Mouse (Mus musculus) midbrain, embryonic 16.5 days (tissue): ENCODE results near the gene Rccd1. TPM values are rescaled to one million over a fixed set of nuclear protein-coding genes. Genes with fewer than 3 reads are reported as not detected.

Experiments
- ATAC-seq: fragments of 200-750 bp; cut with Nextera tagmentation; 2 replicates; pipeline ENCODE4 v1.8.0; 2017; ENCODE audit warnings: moderate TSS enrichment
- H3K27ac ChIP-seq: fragments of 300-500 bp; sonication (generic); 2 replicates; pipeline ENCODE4 v1.5.1; 2014; ENCODE audit warnings: mild to moderate bottlenecking, low read length, mixed read lengths
- H3K27me3 ChIP-seq: fragments of 300-500 bp; sonication (generic); 2 replicates; pipeline ENCODE4 v1.6.1; 2014; ENCODE audit warnings: low read depth, low read length, mixed read lengths; ENCODE audit not compliant: control insufficient read depth, insufficient read depth
- H3K36me3 ChIP-seq: fragments of 300-500 bp; sonication (generic); 2 replicates; pipeline ENCODE4 v1.6.1; 2014; ENCODE audit warnings: mild to moderate bottlenecking, low read length, moderate library complexity, mixed read lengths; ENCODE audit not compliant: control insufficient read depth, insufficient read depth
- H3K4me1 ChIP-seq: fragments of 300-500 bp; sonication (generic); 2 replicates; pipeline ENCODE4 v1.6.1; 2014; ENCODE audit warnings: mild to moderate bottlenecking, low read length, mixed read lengths; ENCODE audit not compliant: control insufficient read depth, insufficient read depth
- H3K4me2 ChIP-seq: fragments of 300-500 bp; sonication (generic); 2 replicates; pipeline ENCODE4 v1.6.1; 2014; ENCODE audit warnings: mild to moderate bottlenecking, low read length, mixed read lengths
- H3K4me3 ChIP-seq: fragments of 300-500 bp; sonication (generic); 2 replicates; pipeline ENCODE4 v1.5.1; 2014; ENCODE audit warnings: low read depth, mild to moderate bottlenecking, low read length, moderate library complexity, mixed read lengths
- H3K9ac ChIP-seq: fragments of 300-500 bp; sonication (generic); 2 replicates; pipeline ENCODE4 v1.6.1; 2014; ENCODE audit warnings: low read depth, low read length, mixed read lengths
- H3K9me3 ChIP-seq: fragments of 300-500 bp; sonication (generic); replicated peaks from 2 replicates; pipeline ENCODE4 v1.6.1; 2014; ENCODE audit warnings: mild to moderate bottlenecking, low read length, mixed read lengths; ENCODE audit not compliant: control insufficient read depth, poor library complexity, severe bottlenecking
- WGBS: fragments of 180-500 bp; shearing (Covaris S2); extraction: QIAGEN DNeasy Blood & Tissue Kit; methylation state at CpG from one replicate; pipeline ENCODE4 v1.1.7; 2014; 5-methylcytosine and 5-hydroxymethylcytosine counted together
- polyA plus RNA-seq: library from polyadenylated mRNA; unstranded; fragments of >200 nt; fragmentation: Nextera tagmentation; extraction: Ambion mirVana; gene quantifications from 2 replicates; pipeline ENCODE4 v1.2.1, GENCODE M21; 2015

Rccd1 gene
- polyA plus RNA-seq, 1 experiment from 2014 or later = 10.7 TPM

DNA sequence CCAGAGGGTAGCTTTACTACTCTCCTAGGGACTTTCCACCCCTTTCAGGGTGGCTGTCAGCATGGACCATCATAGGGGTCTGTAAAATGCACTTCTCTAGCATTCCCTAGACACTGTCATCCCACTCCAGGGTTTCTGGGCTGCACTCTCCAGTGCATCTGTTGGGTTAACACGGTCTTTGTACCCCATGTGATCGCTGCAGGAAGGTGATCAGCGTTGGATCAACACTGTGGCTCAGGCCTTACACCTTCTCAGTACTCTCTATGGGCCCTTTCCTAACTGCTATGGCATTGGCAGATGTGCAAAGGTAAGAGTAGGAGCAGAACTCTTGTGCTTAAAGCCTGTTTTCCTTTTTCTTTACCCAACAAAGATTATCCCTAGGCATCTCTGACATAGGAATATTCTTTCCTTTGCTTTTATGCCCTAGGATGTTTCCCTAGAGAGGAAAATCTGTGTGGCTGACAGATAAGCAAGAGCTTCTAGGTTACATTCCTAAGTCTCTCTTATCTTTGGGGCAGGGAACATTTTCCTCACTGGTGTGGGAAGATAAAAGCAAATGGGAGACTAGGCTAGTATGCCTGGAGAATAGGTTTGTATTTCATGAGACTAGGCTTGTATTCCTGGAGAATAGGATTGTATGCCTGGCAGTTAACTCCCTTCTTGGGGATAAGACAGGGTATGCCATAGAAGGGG, 40.9 kb downstream of the Rccd1 start:
- no peak overlapping the region for H3K9ac ChIP-seq
- no peaks in the 10 kb centered on the region for H3K27me3 ChIP-seq
- H3K9me3 ChIP-seq = no peaks in the 10 kb centered on the region
- ATAC-seq = no peak
- no peak overlapping the region for H3K4me2 ChIP-seq
- H3K36me3 ChIP-seq = peaks cover 57% of the 10 kb centered on the region
- WGBS = 94% methylated on average over 3 of the region's 3 CpGs
- H3K27ac ChIP-seq = no peak overlapping the region
- no peaks in the 10 kb centered on the region for H3K4me1 ChIP-seq
- H3K4me3 ChIP-seq = no peak overlapping the region

DNA sequence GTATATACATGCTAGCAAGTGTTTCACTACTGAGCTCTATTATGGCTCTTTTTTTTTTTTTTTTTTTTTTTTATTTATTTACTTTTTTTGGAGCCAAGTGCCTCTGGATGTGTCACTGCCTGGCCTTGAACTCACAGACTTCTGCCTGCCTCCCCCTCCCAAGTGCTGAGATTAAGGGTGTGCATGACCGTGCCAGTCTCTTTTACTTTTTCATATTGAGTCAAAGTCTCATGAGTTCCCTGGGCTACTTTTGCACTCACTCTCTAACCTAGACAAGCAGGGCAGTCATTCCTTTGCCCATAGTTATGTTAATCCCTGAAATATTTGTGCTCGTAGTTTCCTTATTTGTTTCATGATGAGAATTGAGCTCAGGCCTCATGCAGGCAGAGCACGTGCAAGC, 42.6 kb downstream of the Rccd1 start:
- ATAC-seq = no peak
- H3K9ac ChIP-seq = no peak overlapping the region
- H3K4me1 ChIP-seq = no peaks in the 10 kb centered on the region
- no peak overlapping the region for H3K4me2 ChIP-seq
- peaks cover 51% of the 10 kb centered on the region for H3K36me3 ChIP-seq
- H3K27me3 ChIP-seq = no peaks in the 10 kb centered on the region
- H3K27ac ChIP-seq = no peak overlapping the region
- WGBS = 79% methylated on average over 3 of the region's 3 CpGs
- H3K9me3 ChIP-seq = no peaks in the 10 kb centered on the region
- no peak overlapping the region for H3K4me3 ChIP-seq

DNA sequence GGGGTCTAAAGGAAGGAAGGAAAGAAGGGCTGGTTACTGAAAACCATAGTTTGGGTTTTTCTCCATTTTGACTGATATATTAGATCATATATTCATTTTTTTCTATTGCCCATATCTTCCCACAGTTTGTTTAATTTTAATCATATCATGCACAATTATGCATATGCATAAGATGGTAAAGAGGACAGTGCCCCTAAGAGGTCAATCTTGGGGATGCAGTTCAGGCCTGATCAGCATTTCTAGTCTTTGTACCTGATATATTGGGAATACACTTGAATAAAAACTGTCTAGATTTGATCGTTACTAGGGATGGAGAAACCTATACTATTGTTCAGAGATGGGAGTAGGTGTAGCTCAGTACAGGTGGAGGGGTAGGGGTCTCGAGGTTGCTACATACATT, 43.3 kb downstream of the Rccd1 start:
- Histone ChIP-seq H3K4me3 (no peak overlapping the region), H3K9me3 (no peaks in the 10 kb centered on the region), H3K9ac (no peak overlapping the region), H3K36me3 (peaks cover 50% of the 10 kb centered on the region), H3K27me3 (no peaks in the 10 kb centered on the region), H3K4me2 (no peak overlapping the region), H3K27ac (no peak overlapping the region), H3K4me1 (no peaks in the 10 kb centered on the region)
- WGBS = 94% methylated on average over 2 of the region's 2 CpGs
- no peak for ATAC-seq

DNA sequence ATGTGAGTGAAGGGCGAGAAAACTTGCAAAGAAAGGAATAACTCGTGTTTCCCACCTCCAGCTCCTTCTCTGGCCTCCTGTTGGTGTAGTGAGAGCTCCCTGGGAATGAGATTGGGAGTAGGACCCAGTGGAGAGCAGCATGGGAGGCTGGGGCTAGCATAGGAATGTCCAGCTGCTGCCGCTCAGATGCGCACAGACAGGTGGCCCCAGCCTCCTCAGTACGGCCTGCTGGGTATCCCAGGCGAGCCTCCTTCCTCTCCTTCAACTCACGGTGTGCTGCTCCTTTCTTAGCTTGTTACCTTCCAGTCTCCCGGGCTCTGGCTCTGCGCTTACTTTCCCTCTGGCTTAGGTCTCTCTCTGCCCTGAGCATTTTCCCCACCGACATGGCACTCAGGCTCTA, 44.2 kb downstream of the Rccd1 start:
- 87% methylated on average over 10 of the region's 10 CpGs for WGBS
- no peak for ATAC-seq
- Histone ChIP-seq H3K9me3 (no peaks in the 10 kb centered on the region), H3K36me3 (peaks cover 48% of the 10 kb centered on the region), H3K4me2 (no peak overlapping the region), H3K4me1 (no peaks in the 10 kb centered on the region), H3K27me3 (no peaks in the 10 kb centered on the region), H3K27ac (no peak overlapping the region), H3K9ac (no peak overlapping the region), H3K4me3 (no peak overlapping the region)

DNA sequence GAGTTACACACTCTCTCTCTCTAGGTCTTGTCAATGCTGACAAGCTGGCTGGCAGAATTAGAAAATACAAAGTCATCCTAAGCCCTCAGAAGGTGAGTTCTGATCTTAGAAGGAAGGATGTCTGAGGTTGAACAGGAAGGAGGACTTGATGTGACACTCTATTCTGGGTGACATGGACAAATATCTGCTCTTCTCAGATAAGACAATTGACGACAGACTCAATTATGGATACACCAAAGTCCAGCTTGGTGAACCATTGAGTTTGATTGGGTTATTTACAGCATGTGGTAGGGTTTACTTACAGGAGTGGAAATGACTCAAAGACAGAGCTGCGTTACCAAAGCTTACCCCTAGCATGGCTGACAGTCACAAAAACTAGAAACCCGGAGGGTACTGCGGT, 47.9 kb downstream of the Rccd1 start:
- 97% methylated on average over 4 of the region's 4 CpGs for WGBS
- H3K4me1 ChIP-seq = peaks cover 2% of the 10 kb centered on the region; the same call in 1 of the 2 replicates
- H3K9me3 ChIP-seq = peaks cover 8% of the 10 kb centered on the region; the same call in 1 of the 2 replicates
- H3K27ac ChIP-seq = no peak overlapping the region
- H3K27me3 ChIP-seq = no peaks in the 10 kb centered on the region
- ATAC-seq = no peak
- H3K9ac ChIP-seq = no peak overlapping the region
- H3K36me3 ChIP-seq = peaks cover 57% of the 10 kb centered on the region
- H3K4me2 ChIP-seq = no peak overlapping the region
- no peak overlapping the region for H3K4me3 ChIP-seq

DNA sequence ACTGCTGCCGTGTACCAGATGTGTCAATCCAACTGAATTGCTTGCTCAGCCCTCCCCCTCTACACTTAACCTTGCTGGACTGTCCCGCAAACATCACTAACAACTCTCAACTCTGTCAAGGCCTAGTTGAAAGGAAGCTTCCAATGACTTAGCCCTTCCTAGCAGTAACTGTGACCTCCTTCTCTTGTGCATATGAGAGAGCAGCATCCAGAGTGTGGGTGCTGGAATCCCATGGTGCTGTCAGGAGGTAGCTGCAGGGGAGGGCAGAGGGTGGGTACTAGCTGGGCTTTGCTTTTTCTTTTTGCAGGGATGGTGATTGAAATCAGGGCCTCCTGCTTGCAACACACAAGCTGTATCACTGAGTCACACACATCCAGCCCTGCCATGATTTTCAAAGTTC, 50.8 kb downstream of the Rccd1 start:
- Histone ChIP-seq H3K27ac (no peak overlapping the region), H3K4me1 (peaks cover 21% of the 10 kb centered on the region), H3K4me3 (no peak overlapping the region), H3K4me2 (no peak overlapping the region), H3K9me3 (peaks cover 8% of the 10 kb centered on the region; the same call in 1 of the 2 replicates), H3K36me3 (peaks cover 41% of the 10 kb centered on the region), H3K27me3 (no peaks in the 10 kb centered on the region), H3K9ac (no peak overlapping the region)
- ATAC-seq = no peak
- WGBS = 95% methylated on average over 2 of the region's 2 CpGs

DNA sequence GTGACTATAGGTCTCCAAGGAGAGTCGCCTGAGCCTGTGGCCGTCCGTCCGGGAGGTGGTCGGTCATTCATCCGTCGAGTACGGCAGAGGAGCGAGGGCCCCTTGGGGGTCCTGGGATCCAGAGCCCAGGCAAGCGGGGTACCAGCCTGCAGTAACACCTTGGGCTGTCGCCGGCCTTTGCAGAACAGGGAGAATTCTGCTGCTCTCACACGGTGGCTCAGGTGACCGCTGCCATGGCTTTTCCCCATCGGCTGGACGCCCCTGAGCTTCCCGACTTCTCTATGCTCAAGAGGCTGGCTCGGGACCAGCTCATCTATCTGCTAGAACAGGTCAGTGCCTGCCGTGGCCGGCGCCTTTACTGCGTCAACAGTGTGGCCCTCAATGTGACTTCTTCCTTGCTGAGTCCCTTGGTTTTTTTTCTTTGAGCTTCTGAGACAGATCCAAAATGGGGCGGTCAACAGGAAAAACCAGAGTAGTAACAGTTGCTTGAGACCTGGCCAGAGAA, 54.5 kb downstream of the Rccd1 start:
- peaks cover 21% of the 10 kb centered on the region for H3K4me1 ChIP-seq
- H3K4me2 ChIP-seq = peak overlapping the region; percentile 81
- peaks cover 41% of the 10 kb centered on the region for H3K36me3 ChIP-seq
- H3K27me3 ChIP-seq = no peaks in the 10 kb centered on the region
- H3K4me3 ChIP-seq = peak overlapping the region; percentile 90
- H3K9me3 ChIP-seq = peaks cover 7% of the 10 kb centered on the region; the same call in 1 of the 2 replicates
- peak; percentile 73; the same call in 1 of the 2 replicates for ATAC-seq
- 1% methylated on average over 23 of the region's 23 CpGs for WGBS
- H3K9ac ChIP-seq = peak overlapping the region; percentile 86
- peak overlapping the region; percentile 80 for H3K27ac ChIP-seq

DNA sequence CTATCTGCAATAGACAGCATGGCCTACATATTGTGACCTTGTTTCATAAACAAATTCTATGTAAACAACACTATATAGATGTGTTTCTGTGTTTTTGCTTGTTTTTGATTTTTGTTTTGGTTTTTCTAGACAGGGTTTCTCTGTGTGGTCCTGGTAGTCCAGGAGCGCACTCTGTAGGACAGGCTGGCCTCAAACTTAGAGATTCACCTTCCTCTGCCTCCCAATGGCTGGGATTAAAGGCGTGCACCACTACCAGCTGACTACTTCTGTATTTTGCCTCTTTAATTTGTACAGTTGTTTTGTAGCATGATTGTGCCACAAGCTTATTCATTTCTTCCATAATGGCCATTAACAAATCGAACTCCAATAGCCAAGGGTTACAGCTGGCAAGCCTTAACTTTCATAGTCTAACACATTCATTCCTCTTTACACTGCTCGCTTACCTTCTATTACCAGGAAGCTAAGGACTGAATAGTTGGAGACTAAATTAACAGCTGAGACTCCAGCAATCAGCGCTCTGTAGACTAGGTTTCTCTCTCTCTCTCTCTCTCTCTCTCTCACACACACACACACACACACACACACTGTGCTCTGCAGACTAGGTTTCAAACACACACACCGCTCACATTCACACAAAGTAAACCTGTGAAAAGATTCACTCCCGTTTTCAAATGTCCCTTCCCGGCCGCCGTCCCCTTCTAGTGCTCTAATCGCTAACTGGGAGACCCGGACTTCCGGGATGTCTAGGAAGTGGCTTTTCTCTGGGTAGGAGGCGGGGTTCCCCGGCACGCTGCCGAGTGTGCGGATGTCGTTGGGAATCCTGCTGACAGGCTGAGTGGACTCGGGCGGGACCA, 55.1 kb downstream of the Rccd1 start, which contains the start of gene Vps33b:
TSS of gene Vps33b (plus strand) at position 753 of the 854 bp plus-strand sequence.
- H3K4me1 ChIP-seq = peaks cover 21% of the 10 kb centered on the region
- 6% methylated on average over 21 of the region's 21 CpGs for WGBS
- H3K4me3 ChIP-seq = peak within 1 kb of the TSS; percentile 90
- H3K27ac ChIP-seq = peak within 1 kb of the TSS; percentile 80
- H3K9me3 ChIP-seq = peaks cover under 1% of the 10 kb centered on the region; the same call in 1 of the 2 replicates
- H3K36me3 ChIP-seq = peaks cover 41% of the 10 kb centered on the region
- peak within 1 kb of the TSS; percentile 86 for H3K9ac ChIP-seq
- ATAC-seq = peak; percentile 93
- peak within 1 kb of the TSS; percentile 81 for H3K4me2 ChIP-seq
- no peaks in the 10 kb centered on the region for H3K27me3 ChIP-seq

DNA sequence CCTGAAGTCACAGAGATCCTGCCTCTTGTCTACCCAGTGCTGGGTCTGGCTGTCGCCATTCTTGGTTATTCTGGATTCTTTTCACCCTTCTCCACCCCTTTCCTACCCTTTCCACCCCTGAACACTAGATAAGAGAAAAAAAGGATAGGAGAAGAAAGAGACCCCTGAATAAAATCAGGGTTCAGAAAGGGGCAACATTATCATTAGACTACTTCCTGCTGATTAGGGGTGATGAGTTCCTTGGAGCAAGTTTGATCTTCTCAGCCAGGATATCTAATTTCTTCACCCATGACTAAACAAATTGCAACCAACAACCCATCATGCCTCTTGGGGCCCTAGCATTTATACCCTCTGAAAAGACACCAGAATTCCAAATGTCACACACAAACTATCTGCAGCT, 56.5 kb downstream of the Rccd1 start:
- no peaks in the 10 kb centered on the region for H3K27me3 ChIP-seq
- H3K4me3 ChIP-seq = no peak overlapping the region
- WGBS = 75% methylated on average over 1 of the region's 1 CpGs
- peaks cover 32% of the 10 kb centered on the region for H3K36me3 ChIP-seq
- ATAC-seq = no peak
- no peak overlapping the region for H3K27ac ChIP-seq
- H3K9ac ChIP-seq = no peak overlapping the region
- H3K4me2 ChIP-seq = no peak overlapping the region
- peaks cover 21% of the 10 kb centered on the region for H3K4me1 ChIP-seq
- no peaks in the 10 kb centered on the region for H3K9me3 ChIP-seq
